Mouse (Mus musculus) stomach, postnatal 0 days (tissue): ENCODE data around the gene Arid1b. TPM values are rescaled to one million over a fixed set of nuclear protein-coding genes. Genes with fewer than 3 reads are reported as not detected.

ENCODE experiments used
- ATAC-seq: fragments of 200-750 bp; cut with Nextera tagmentation; 2 replicates; pipeline ENCODE4 v1.8.0; 2017; ENCODE audit not compliant: low FRiP score, low TSS enrichment
- DNase-seq: peaks from one replicate; pipeline ENCODE4 v3.0.0-alpha.2; 2016; ENCODE audit warnings: low spot score
- H3K27ac ChIP-seq: fragments of 300-500 bp; sonication (generic); replicated peaks from 2 replicates; pipeline ENCODE4 v1.5.1; 2014; ENCODE audit warnings: mild to moderate bottlenecking, control low read depth
- H3K27me3 ChIP-seq: fragments of 300-500 bp; sonication (generic); 2 replicates; pipeline ENCODE4 v1.6.1; 2014; ENCODE audit warnings: low read length; ENCODE audit not compliant: control insufficient read depth, insufficient read depth
- H3K36me3 ChIP-seq: fragments of 300-500 bp; sonication (generic); 2 replicates; pipeline ENCODE4 v1.6.1; 2014; ENCODE audit warnings: low read length, mixed read lengths; ENCODE audit not compliant: control insufficient read depth, insufficient read depth
- H3K4me1 ChIP-seq: fragments of 300-500 bp; sonication (generic); replicated peaks from 2 replicates; pipeline ENCODE4 v1.6.1; 2014; ENCODE audit warnings: antibody characterized with exemption; ENCODE audit not compliant: control insufficient read depth, insufficient read depth
- H3K4me2 ChIP-seq: fragments of 300-500 bp; sonication (generic); replicated peaks from 2 replicates; pipeline ENCODE4 v1.6.1; 2014; ENCODE audit warnings: low read depth, mild to moderate bottlenecking, control low read depth, moderate library complexity
- H3K4me3 ChIP-seq: fragments of 300-500 bp; sonication (generic); 2 replicates; pipeline ENCODE4 v1.5.1; 2014; ENCODE audit warnings: low read depth, low read length, control low read depth
- H3K9ac ChIP-seq: fragments of 300-500 bp; sonication (generic); 2 replicates; pipeline ENCODE4 v1.6.1; 2014; ENCODE audit warnings: mild to moderate bottlenecking, low read length, control low read depth, mixed read lengths
- H3K9me3 ChIP-seq: fragments of 300-500 bp; sonication (generic); 2 replicates; pipeline ENCODE4 v1.6.1; 2016; ENCODE audit warnings: low read length; ENCODE audit not compliant: control insufficient read depth
- CTCF ChIP-seq: IDR thresholded peaks from 2 replicates; pipeline ENCODE4 v1.5.1; 2016; ENCODE audit warnings: antibody characterized with exemption, low read depth, mild to moderate bottlenecking, moderate library complexity
- EP300 ChIP-seq: optimal IDR thresholded peaks from 2 replicates; pipeline ENCODE3; 2016; ENCODE audit warnings: antibody characterized with exemption
- WGBS: fragments of 180-500 bp; shearing (Covaris S2); extraction: QIAGEN DNeasy Blood & Tissue Kit; methylation state at CpG from one replicate; pipeline ENCODE4 v1.1.7; 2014; 5-methylcytosine and 5-hydroxymethylcytosine counted together
- polyA plus RNA-seq: library from polyadenylated mRNA; unstranded; fragments of >200 nt; fragmentation: Nextera tagmentation; extraction: Ambion mirVana; gene quantifications from 2 replicates; pipeline ENCODE4 v1.2.1, GENCODE M21; 2015

Arid1b gene
- polyA plus RNA-seq, 1 experiment from 2014 or later, result 5.6 TPM

DNA sequence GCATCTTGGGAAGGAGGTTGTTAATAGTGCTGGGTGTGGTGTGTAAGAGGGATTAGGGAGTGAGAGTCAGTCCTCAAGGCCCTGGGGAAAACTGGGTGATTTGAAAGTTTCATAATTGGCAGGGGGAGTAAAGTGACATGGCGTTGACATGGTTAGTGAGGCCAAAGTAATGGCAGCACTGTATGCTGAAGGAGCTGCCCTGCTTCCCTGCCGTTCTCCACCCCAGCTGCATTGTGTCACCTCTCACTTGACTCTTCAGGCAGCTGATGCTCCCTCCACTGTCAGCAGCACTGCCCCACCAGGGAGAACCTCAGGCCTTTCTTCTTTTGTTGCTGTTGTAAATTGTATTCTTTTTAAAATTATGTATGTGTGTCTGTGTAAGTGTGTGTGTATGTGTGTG is 107.8 kb downstream of the Arid1b start:
- TF ChIP-seq EP300 (no peak), CTCF (no peak)
- H3K4me1 ChIP-seq, result peaks cover 8% of the 10 kb centered on the region
- H3K36me3 ChIP-seq, result no peaks in the 10 kb centered on the region
- H3K4me3 ChIP-seq, result no peak overlapping the region
- H3K9me3 ChIP-seq, result no peaks in the 10 kb centered on the region
- no peaks in the 10 kb centered on the region for H3K27me3 ChIP-seq
- no peak for DNase-seq
- no peak overlapping the region for H3K9ac ChIP-seq
- H3K4me2 ChIP-seq, result no peak overlapping the region
- 27% methylated on average over 2 of the region's 2 CpGs for WGBS
- ATAC-seq, result no peak
- H3K27ac ChIP-seq, result 0 out of 2 replicates have a peak overlapping the region, but pooled peaks have one; percentile 36

GRCm38 (mm10) chr17:5105746-5106145 is 111.6 kb downstream of the Arid1b start:
- no peak for ATAC-seq
- no peak for DNase-seq
- TF ChIP-seq CTCF (no peak), EP300 (no peak)
- H3K9ac ChIP-seq, result no peak overlapping the region
- H3K9me3 ChIP-seq, result no peaks in the 10 kb centered on the region
- H3K4me2 ChIP-seq, result no peak overlapping the region
- peaks cover 20% of the 10 kb centered on the region for H3K4me1 ChIP-seq
- H3K4me3 ChIP-seq, result no peak overlapping the region
- H3K36me3 ChIP-seq, result no peaks in the 10 kb centered on the region
- 53% methylated on average over 6 of the region's 6 CpGs for WGBS
- no peaks in the 10 kb centered on the region for H3K27me3 ChIP-seq
- 0 out of 2 replicates have a peak overlapping the region, but pooled peaks have one; percentile 49 for H3K27ac ChIP-seq

DNA sequence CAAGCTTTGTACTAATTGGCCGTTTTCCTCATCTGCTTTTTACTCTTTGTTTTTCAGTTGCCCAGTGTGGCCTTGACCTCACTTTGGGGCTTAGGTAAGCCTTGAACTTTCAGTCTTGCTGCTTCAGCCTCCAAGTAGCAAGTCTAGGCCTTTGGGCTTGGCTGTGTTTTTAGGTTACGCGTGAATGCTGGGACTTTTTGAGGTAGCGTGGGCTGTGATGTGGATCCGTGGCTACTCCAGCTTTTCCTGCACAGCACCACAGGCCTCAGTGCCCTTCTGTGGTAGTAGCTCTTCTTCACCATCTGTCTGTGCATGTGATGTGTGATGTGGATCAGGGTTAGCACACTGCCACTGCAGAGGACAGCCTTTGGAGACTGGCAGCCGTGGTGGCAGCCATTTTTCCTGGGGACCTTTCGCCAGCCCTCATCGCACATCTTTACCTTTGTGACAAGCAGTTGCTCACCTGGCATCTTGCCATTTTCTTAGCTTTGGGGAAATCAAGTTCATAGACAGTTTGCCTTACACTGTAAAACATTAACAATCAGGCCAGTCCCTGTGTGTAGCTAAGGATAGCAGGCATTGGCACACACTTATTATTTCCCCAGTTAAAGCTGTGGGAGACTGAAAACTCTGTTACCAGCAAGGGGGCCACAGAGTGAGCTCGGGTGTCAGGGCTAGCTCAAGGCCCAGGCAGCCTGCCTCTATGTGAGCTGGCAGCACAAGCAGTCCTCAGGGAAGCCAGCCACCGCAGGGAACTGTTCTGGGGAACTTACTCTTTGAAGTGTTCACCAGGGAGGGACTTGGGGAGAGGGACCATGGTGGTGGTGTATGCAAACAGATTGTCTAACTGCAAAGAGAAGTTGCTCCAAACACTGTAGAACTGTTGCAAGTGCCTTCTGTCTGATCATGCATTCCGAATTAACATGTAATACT is 112.4 kb downstream of the Arid1b start:
- no peak overlapping the region for H3K4me2 ChIP-seq
- DNase-seq, result no peak
- ATAC-seq, result no peak
- TF ChIP-seq EP300, result no peak
- no peak for TF ChIP-seq CTCF
- no peaks in the 10 kb centered on the region for H3K9me3 ChIP-seq
- whole genome bisulfite sequencing, result 70% methylated on average over 11 of the region's 11 CpGs
- peaks cover 20% of the 10 kb centered on the region for H3K4me1 ChIP-seq
- no peaks in the 10 kb centered on the region for H3K27me3 ChIP-seq
- no peaks in the 10 kb centered on the region for H3K36me3 ChIP-seq
- no peak overlapping the region for H3K9ac ChIP-seq
- H3K4me3 ChIP-seq, result no peak overlapping the region
- 0 out of 2 replicates have a peak overlapping the region, but pooled peaks have one; percentile 35 for H3K27ac ChIP-seq

- WGBS, result 73% methylated on average over 4 of the region's 4 CpGs
- Histone ChIP-seq H3K9me3 (no peaks in the 10 kb centered on the region), H3K36me3 (no peaks in the 10 kb centered on the region), H3K27ac (no peak overlapping the region), H3K9ac (no peak overlapping the region), H3K4me3 (no peak overlapping the region), H3K27me3 (no peaks in the 10 kb centered on the region), H3K4me2 (no peak overlapping the region), H3K4me1 (peaks cover 22% of the 10 kb centered on the region)
- TF ChIP-seq CTCF, result no peak
- TF ChIP-seq EP300, result no peak
- no peak for ATAC-seq
- DNase-seq, result no peak
These were observed 113.4 kb downstream of the Arid1b start for GRCm38 (mm10) chr17:5107501-5107900.

GRCm38 (mm10) chr17:5108022-5108421 is 113.9 kb downstream of the Arid1b start:
- no peaks in the 10 kb centered on the region for H3K9me3 ChIP-seq
- no peak overlapping the region for H3K27ac ChIP-seq
- 48% methylated on average over 1 of the region's 1 CpGs for WGBS
- no peaks in the 10 kb centered on the region for H3K36me3 ChIP-seq
- no peak for DNase-seq
- TF ChIP-seq EP300 (no peak), CTCF (no peak)
- H3K4me3 ChIP-seq, result no peak overlapping the region
- H3K4me1 ChIP-seq, result peaks cover 22% of the 10 kb centered on the region
- no peaks in the 10 kb centered on the region for H3K27me3 ChIP-seq
- no peak overlapping the region for H3K4me2 ChIP-seq
- H3K9ac ChIP-seq, result no peak overlapping the region
- ATAC-seq, result no peak

DNA sequence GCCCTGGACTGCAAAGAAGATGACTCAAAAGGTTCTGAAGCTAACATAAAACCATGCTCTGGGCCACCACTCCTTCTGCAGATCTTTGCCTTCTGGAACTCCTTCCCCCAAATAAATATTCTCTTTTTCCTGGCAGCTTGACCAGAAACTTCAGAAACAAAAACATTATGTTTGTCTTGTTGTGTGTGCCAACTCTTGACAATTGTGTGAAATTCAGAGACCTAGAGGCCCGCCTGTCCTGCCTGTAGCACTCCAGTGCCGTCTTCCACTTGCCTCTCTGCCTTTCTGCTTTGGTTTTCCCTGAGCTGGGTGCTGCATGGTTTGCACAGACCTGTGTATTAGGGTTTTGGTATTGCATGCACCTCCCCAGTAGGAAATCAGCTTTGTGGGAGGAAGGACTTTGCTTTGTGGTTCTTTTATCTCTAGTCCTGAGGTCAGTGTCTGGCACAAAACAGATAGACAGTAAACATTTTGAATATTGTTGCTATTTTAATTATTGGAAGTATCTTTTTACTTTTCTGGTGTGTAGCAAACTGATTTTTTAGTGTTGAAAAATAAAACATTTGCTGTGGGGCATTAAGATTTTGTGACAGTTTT is 114.5 kb downstream of the Arid1b start:
- no peak for DNase-seq
- Histone ChIP-seq H3K4me3 (no peak overlapping the region), H3K4me2 (no peak overlapping the region), H3K4me1 (peaks cover 22% of the 10 kb centered on the region), H3K9ac (no peak overlapping the region), H3K27ac (no peak overlapping the region), H3K27me3 (no peaks in the 10 kb centered on the region), H3K9me3 (no peaks in the 10 kb centered on the region), H3K36me3 (no peaks in the 10 kb centered on the region)
- WGBS, result 39% methylated on average over 2 of the region's 2 CpGs
- ATAC-seq, result no peak
- TF ChIP-seq EP300 (no peak), CTCF (no peak)
